In genomic region chr1:180569453-180569852, GRCm38 (mm10) we compare ENCODE assay signal across 8 mouse cellular contexts. TPM values are rescaled to one million over a fixed set of nuclear protein-coding genes. Genes with fewer than 3 reads are reported as not detected.
DNase-seq lines count a peak whose midpoint lies in the region; ATAC-seq and TF ChIP-seq lines count a peak whose summit lies in the region.

No protein-coding gene starts in this region.

- no peak for DNase-seq in heart, postnatal 25 days (ENCODE audit: low spot score)
- no peak for DNase-seq in G1E (ENCODE audit: low spot score)
- no peak for DNase-seq in liver, postnatal 0 days
- no peak for DNase-seq in adrenal gland, adult (ENCODE audit: inconsistent age in 2 of 2, low spot score in 1 of 2)
- DNase-seq in layer of hippocampus, postnatal 10 days (ENCODE audit: low spot score in 2 of 2) = no peak

- H3K27me3 ChIP-seq in heart, embryonic 14.5 days (ENCODE audit: control insufficient read depth, insufficient read depth, low read length) = no peaks in the 10 kb centered on the region
- 0 out of 2 replicates have a peak, but pooled peaks cover 4% of the 10 kb centered on the region for H3K27me3 ChIP-seq in G1E (ENCODE audit: insufficient read depth, low read length)
- H3K27me3 ChIP-seq in forebrain, embryonic 13.5 days = no peaks in the 10 kb centered on the region
- H3K27me3 ChIP-seq in liver, postnatal 0 days (ENCODE audit: insufficient read depth, low read length) = no peaks in the 10 kb centered on the region

- ATAC-seq in heart, embryonic 14.5 days (ENCODE audit: insufficient number of reproducible peaks, insufficient read depth, low FRiP score, low read depth) = no peak
- ATAC-seq in G1E (ENCODE audit: extremely low read depth, insufficient number of reproducible peaks, low FRiP score, poor library complexity, severe bottlenecking) = no peak
- ATAC-seq in forebrain, embryonic 13.5 days = no peak
- ATAC-seq in liver, postnatal 0 days = no peak
- no peak for ATAC-seq in megakaryocyte progenitor cell, adult 5-6 weeks (replicated peaks; ENCODE audit: poor library complexity)

- H3K4me3 ChIP-seq in heart, embryonic 14.5 days (ENCODE audit: control insufficient read depth in 1 of 2, insufficient read depth in 1 of 2, low read depth in 1 of 2, low read length in 2 of 2) = peak overlapping the region; percentile 72 to 91
- peak overlapping the region; percentile 84 for H3K4me3 ChIP-seq in G1E (ENCODE audit: low read depth, low read length)
- H3K4me3 ChIP-seq in forebrain, embryonic 13.5 days = peak overlapping the region; percentile 70
- H3K4me3 ChIP-seq in liver, postnatal 0 days (ENCODE audit: low read depth, low read length) = peak overlapping the region; percentile 79

- no peaks in the 10 kb centered on the region for H3K9me3 ChIP-seq in heart, embryonic 14.5 days (ENCODE audit: control insufficient read depth, low read length)
- no peaks in the 10 kb centered on the region for H3K9me3 ChIP-seq in G1E (replicated peaks)
- no peaks in the 10 kb centered on the region for H3K9me3 ChIP-seq in forebrain, embryonic 13.5 days (replicated peaks)
- H3K9me3 ChIP-seq in liver, postnatal 0 days (ENCODE audit: low read length) = no peaks in the 10 kb centered on the region

- no peak for TF ChIP-seq EP300 in liver, postnatal 0 days (IDR thresholded peaks at IDR 0.05; ENCODE audit: low read depth)

- H3K4me2 ChIP-seq in heart, embryonic 14.5 days (ENCODE audit: low read length) = peak overlapping the region; percentile 95
- peak overlapping the region; percentile 89 for H3K4me2 ChIP-seq in forebrain, embryonic 13.5 days
- peak overlapping the region; percentile 100 for H3K4me2 ChIP-seq in liver, postnatal 0 days (ENCODE audit: low read depth, low read length)

- 1% methylated on average over 17 of the region's 17 CpGs for WGBS in heart, embryonic 14.5 days
- under 1% methylated on average over 17 of the region's 17 CpGs for WGBS in forebrain, embryonic 13.5 days
- under 1% methylated on average over 17 of the region's 17 CpGs for WGBS in liver, postnatal 0 days (ENCODE audit: insufficient replicate concordance)

- peaks cover 17 to 37% of the 10 kb centered on the region in 2 experiments for H3K4me1 ChIP-seq in heart, embryonic 14.5 days (ENCODE audit: control insufficient read depth in 2 of 2, insufficient read depth in 2 of 2, low read length in 2 of 2)
- H3K4me1 ChIP-seq in G1E (ENCODE audit: insufficient read depth, low read depth, low read length) = peaks cover 44% of the 10 kb centered on the region
- peaks cover 25% of the 10 kb centered on the region for H3K4me1 ChIP-seq in forebrain, embryonic 13.5 days
- H3K4me1 ChIP-seq in liver, postnatal 0 days (ENCODE audit: insufficient read depth) = peaks cover 26% of the 10 kb centered on the region

- intact Hi-C loops in heart, postnatal 25 days (cut with DNase I) = loop anchor here (5.0 kb wide), 1 partner anchor 73 kb away; the partner anchor contains the start of gene Lin9

- peak overlapping the region; percentile 93 for H3K9ac ChIP-seq in heart, embryonic 14.5 days (ENCODE audit: low read length)
- H3K9ac ChIP-seq in forebrain, embryonic 13.5 days = peak overlapping the region; percentile 84
- peak overlapping the region; percentile 70 for H3K9ac ChIP-seq in liver, postnatal 0 days (replicated peaks)

- no peak for TF ChIP-seq CTCF in G1E (IDR thresholded peaks at IDR 0.05; ENCODE audit: low read depth, low read length)
- no peak for TF ChIP-seq CTCF in liver, postnatal 0 days (IDR thresholded peaks at IDR 0.05; ENCODE audit: low read depth)

- H3K36me3 ChIP-seq in heart, embryonic 14.5 days (ENCODE audit: control insufficient read depth, insufficient read depth, low read length) = peaks cover 11% of the 10 kb centered on the region
- H3K36me3 ChIP-seq in G1E (replicated peaks) = peaks cover 35% of the 10 kb centered on the region
- peaks cover 31% of the 10 kb centered on the region for H3K36me3 ChIP-seq in forebrain, embryonic 13.5 days (ENCODE audit: poor library complexity, severe bottlenecking)
- peaks cover 8% of the 10 kb centered on the region; the same call in 1 of the 2 replicates for H3K36me3 ChIP-seq in liver, postnatal 0 days (replicated peaks; ENCODE audit: insufficient read depth, low read length)

- H3K27ac ChIP-seq in heart, embryonic 14.5 days (replicated peaks in 1 of 2; ENCODE audit: control insufficient read depth in 1 of 2, insufficient read depth in 1 of 2, low read depth in 2 of 2, low read length in 2 of 2) = peak overlapping the region; percentile 63 to 90
- H3K27ac ChIP-seq in forebrain, embryonic 13.5 days = peak overlapping the region; percentile 95
- H3K27ac ChIP-seq in liver, postnatal 0 days (ENCODE audit: low read depth) = peak overlapping the region; percentile 75

RNA-seq across cellular contexts. Expression of gene Parp1, which starts 0.7 kb away (rescaled TPM):
- polyA plus RNA-seq in heart, embryonic 14.5 days (2014; fragmentation: Nextera tagmentation; extraction: Ambion mirVana) = 78.1 and 85.2 TPM in 2 replicates
- 10 to 100 TPM; 58.3 to 62.5 TPM for total RNA-seq in heart, postnatal 25 days (2021)
- total RNA-seq in G1E (2014; fragmentation: Nextera tagmentation) (75.5 and 91.1 TPM in 2 replicates), G1E (2017) (165 and 168 TPM in 2 replicates)
- polyA plus RNA-seq in G1E (2012) = 127 and 142 TPM in 2 replicates
- 180 and 199 TPM in 2 replicates for polyA plus RNA-seq in forebrain, embryonic 13.5 days (2015; fragmentation: Nextera tagmentation; extraction: Ambion mirVana)
- polyA plus RNA-seq in liver, postnatal 0 days (2015; fragmentation: Nextera tagmentation; extraction: Ambion mirVana) = 18.9 and 23.3 TPM in 2 replicates
- 70.0 and 71.1 TPM in 2 replicates for total RNA-seq in megakaryocyte progenitor cell, adult 5-6 weeks (2015)
- total RNA-seq in megakaryocyte progenitor cell, adult 5-6 weeks (2017) = 194 and 197 TPM in 2 replicates
- 100 to 1,000 TPM; 128 to 133 TPM for total RNA-seq in layer of hippocampus, postnatal 10 days (2021)
